Mouse (Mus musculus) stomach, embryonic 15.5 days (tissue): ENCODE measurements around the gene Klc1. TPM values are rescaled to one million over a fixed set of nuclear protein-coding genes. Genes with fewer than 3 reads are reported as not detected.
"Not testable (repeated sequence)": the region's sequence is repeated elsewhere in the genome, so short reads cannot be mapped to it uniquely, and the experiment has no call there.

ENCODE experiments used
- ATAC-seq: fragments of 200-750 bp; cut with Nextera tagmentation; 2 replicates; pipeline ENCODE4 v1.8.0; 2017; ENCODE audit warnings: low read depth, moderate number of reproducible peaks, moderate TSS enrichment; ENCODE audit not compliant: insufficient read depth, low FRiP score
- H3K27ac ChIP-seq: fragments of 300-500 bp; sonication (generic); 2 replicates; pipeline ENCODE4 v1.5.1; 2015; ENCODE audit warnings: mild to moderate bottlenecking, inconsistent platforms
- H3K27me3 ChIP-seq: fragments of 300-500 bp; sonication (generic); replicated peaks from 2 replicates; pipeline ENCODE4 v1.6.1; 2015; ENCODE audit warnings: inconsistent platforms
- H3K36me3 ChIP-seq: fragments of 300-500 bp; sonication (generic); 2 replicates; pipeline ENCODE4 v1.6.1; 2015; ENCODE audit warnings: inconsistent platforms
- H3K4me1 ChIP-seq: fragments of 300-500 bp; sonication (generic); 2 replicates; pipeline ENCODE4 v1.6.1; 2015; ENCODE audit warnings: inconsistent platforms
- H3K4me2 ChIP-seq: fragments of 300-500 bp; sonication (generic); 2 replicates; pipeline ENCODE4 v1.6.1; 2015; ENCODE audit warnings: mild to moderate bottlenecking, inconsistent platforms
- H3K4me3 ChIP-seq: fragments of 300-500 bp; sonication (generic); replicated peaks from 2 replicates; pipeline ENCODE4 v1.5.1; 2015; ENCODE audit warnings: inconsistent platforms
- H3K9ac ChIP-seq: fragments of 300-500 bp; sonication (generic); 2 replicates; pipeline ENCODE4 v1.6.1; 2015; ENCODE audit warnings: inconsistent platforms
- H3K9me3 ChIP-seq: fragments of 300-500 bp; sonication (generic); 2 replicates; pipeline ENCODE4 v1.6.1; 2016; ENCODE audit warnings: inconsistent platforms
- WGBS: fragments of 180-500 bp; shearing (Covaris S2); methylation state at CpG from one replicate; pipeline ENCODE4 v1.1.7; 2015; 5-methylcytosine and 5-hydroxymethylcytosine counted together
- polyA plus RNA-seq: library from polyadenylated mRNA; unstranded; fragments of >200 nt; fragmentation: Nextera tagmentation; extraction: Ambion mirVana; gene quantifications from 2 replicates; pipeline ENCODE4 v1.2.1, GENCODE M21; 2015

The Klc1 gene
- polyA plus RNA-seq, result 97.8 and 113 TPM in 2 replicates

DNA sequence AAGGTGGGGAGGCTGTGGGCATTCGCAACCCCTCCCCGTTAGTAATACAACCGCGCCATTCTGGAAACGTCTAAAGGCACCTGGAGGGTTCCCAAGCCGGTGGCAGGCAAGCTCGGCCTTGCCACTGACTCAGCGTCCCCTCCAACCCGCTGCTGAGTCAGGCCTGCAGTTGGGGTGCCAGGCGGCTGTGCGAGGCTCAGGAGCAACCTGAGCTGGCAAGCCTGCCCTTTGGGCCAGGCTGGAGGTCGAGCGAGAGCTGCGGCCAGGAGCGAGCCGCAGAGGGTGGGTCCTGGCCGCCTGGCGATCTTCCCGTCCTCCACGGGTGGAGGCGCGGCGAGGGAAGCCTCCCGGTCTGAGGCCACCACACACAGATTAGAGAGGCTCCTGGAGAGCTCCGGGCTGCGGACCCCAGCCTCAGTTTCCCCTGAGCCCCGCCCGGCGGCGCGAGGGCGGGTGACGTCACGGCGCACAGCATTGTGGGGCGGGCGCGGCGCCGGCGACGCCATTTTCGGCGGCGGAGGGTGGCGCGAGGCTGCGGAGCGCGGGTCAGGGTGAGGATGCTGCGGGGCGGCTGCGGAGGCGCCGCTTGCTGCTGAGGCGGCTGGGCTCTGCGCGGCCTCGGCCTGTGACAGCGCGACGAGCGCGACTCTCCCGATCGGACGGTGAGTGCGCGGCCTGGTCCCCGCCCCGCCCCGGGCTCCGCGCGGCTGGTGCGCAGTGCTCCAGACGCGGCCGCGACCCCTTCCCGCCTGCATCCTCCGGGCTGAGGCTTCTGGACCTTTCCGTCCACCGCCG, at the start of gene Klc1:
Gene Klc1 (plus strand): TSS at position 469 of the 795 bp plus-strand sequence.
- Histone ChIP-seq H3K27me3 (no peaks in the 10 kb centered on the region), H3K9me3 (no peaks in the 10 kb centered on the region), H3K4me2 (peak within 1 kb of the TSS; percentile 99), H3K36me3 (0 out of 2 replicates have a peak, but pooled peaks cover 4% of the 10 kb centered on the region), H3K4me3 (peak within 1 kb of the TSS; percentile 94), H3K4me1 (peaks cover 26% of the 10 kb centered on the region), H3K27ac (peak within 1 kb of the TSS; percentile 89), H3K9ac (peak within 1 kb of the TSS; percentile 93)
- peak; percentile 61 for ATAC-seq
- under 1% methylated on average over 53 of the region's 85 CpGs for WGBS

- H3K4me1 ChIP-seq, result peaks cover 26% of the 10 kb centered on the region
- H3K27me3 ChIP-seq, result no peaks in the 10 kb centered on the region
- H3K9me3 ChIP-seq, result no peaks in the 10 kb centered on the region
- no peak overlapping the region for H3K4me2 ChIP-seq
- no peak overlapping the region for H3K9ac ChIP-seq
- WGBS, result 90% methylated on average over 10 of the region's 10 CpGs
- H3K4me3 ChIP-seq, result no peak overlapping the region
- ATAC-seq, result no peak
- peaks cover 28% of the 10 kb centered on the region for H3K36me3 ChIP-seq
- H3K27ac ChIP-seq, result no peak overlapping the region
These were observed 48.6 kb upstream of the Klc1 start for GRCm38 (mm10) chr12:111710091-111710490.

DNA sequence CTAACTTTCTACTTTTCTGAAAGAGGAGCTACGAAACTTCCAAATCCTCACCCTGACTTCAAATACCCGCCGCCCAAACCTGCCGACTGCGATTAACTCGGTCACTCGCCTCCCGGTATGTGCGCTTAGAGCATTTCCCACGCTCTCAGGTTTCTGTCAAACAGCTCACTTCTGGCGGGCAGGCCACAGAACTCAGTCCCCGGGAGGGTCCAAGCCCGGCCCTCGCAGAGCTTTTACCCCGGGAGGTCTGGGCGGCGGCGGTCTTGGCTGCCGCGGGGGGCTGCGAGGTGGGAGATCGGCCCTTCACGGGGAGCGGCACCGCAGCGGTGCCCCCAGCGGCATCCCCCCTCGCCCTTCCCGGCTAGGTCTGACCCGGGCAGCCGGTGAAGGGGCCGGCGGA, 46.2 kb upstream of the Klc1 start:
- Histone ChIP-seq H3K27me3 (no peaks in the 10 kb centered on the region), H3K4me1 (peaks cover 20% of the 10 kb centered on the region), H3K9me3 (no peaks in the 10 kb centered on the region), H3K36me3 (peaks cover 32% of the 10 kb centered on the region), H3K27ac (peak overlapping the region; percentile 62), H3K4me3 (peak overlapping the region; percentile 77), H3K9ac (peak overlapping the region; percentile 84), H3K4me2 (peak overlapping the region; percentile 72)
- ATAC-seq, result peak; percentile 47; the same call in 1 of the 2 replicates
- WGBS, result under 1% methylated on average over 33 of the region's 33 CpGs

DNA sequence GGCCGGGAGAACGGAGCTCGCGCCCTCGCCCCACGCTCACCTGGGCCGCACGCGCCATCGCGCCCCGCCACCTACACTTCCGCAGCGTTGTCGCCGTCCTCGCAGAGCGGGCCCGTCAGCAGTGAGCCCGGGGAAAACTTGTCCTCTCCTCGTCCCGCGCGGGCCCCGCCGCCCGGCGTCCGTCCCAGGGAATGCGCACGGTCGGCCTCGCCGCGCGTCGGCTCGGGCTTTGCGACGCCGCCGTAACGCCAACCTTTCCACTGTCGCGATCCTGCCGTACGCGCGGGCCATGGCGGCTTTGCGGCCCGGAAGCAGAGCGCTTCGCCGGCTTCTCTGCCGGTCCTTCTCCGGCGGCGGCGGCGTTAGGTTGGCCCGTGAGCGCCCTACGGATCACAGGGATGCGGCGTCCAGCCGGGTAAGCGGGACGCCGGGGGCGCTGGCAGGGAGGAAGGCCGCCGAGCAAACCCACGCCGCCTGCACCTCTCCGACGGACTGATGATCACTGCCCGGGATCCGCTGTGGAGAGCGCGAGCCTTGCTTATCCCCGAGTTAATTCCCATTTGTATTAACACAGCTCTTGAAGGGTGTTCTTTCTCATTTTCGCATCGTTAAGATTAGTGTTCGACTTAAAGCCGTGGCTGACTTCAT, 45.5 kb upstream of the Klc1 start, which contains the start of the genes Bag5 and Apopt1:
Gene Bag5 (minus strand): TSS at position 254 of the 648 bp plus-strand sequence.
Gene Apopt1 (plus strand): TSS at position 258 of the 648 bp plus-strand sequence.
- H3K27ac ChIP-seq, result peak within 1 kb of the TSS; percentile 62
- H3K4me1 ChIP-seq, result peaks cover 20% of the 10 kb centered on the region
- WGBS, result 0% methylated on average over 81 of the region's 86 CpGs
- peaks cover 28% of the 10 kb centered on the region for H3K36me3 ChIP-seq
- no peaks in the 10 kb centered on the region for H3K27me3 ChIP-seq
- peak within 1 kb of the TSS; percentile 84 for H3K9ac ChIP-seq
- ATAC-seq, result peak; percentile 94
- peak within 1 kb of the TSS; percentile 72 for H3K4me2 ChIP-seq
- H3K9me3 ChIP-seq, result no peaks in the 10 kb centered on the region
- H3K4me3 ChIP-seq, result peak within 1 kb of the TSS; percentile 77

- H3K27me3 ChIP-seq, H3K9ac ChIP-seq, H3K27ac ChIP-seq, H3K9me3 ChIP-seq, ATAC-seq: not testable (repeated sequence)
- peak overlapping the region; percentile 77 for H3K4me3 ChIP-seq
- H3K4me2 ChIP-seq, result peak overlapping the region; percentile 72
- peaks cover 25% of the 10 kb centered on the region for H3K36me3 ChIP-seq
- H3K4me1 ChIP-seq, result peaks cover 20% of the 10 kb centered on the region
- 70% methylated on average over 6 of the region's 6 CpGs for WGBS
These were observed 44.8 kb upstream of the Klc1 start for GRCm38 (mm10) chr12:111713880-111714279.

- H3K4me1 ChIP-seq, result peaks cover 18% of the 10 kb centered on the region
- 96% methylated on average over 7 of the region's 7 CpGs for WGBS
These were observed 42.1 kb upstream of the Klc1 start for GRCm38 (mm10) chr12:111716505-111716904.

GRCm38 (mm10) chr12:111718656-111719055, 40.0 kb upstream of the Klc1 start:
- Histone ChIP-seq H3K9ac (no peak overlapping the region), H3K27ac (no peak overlapping the region), H3K27me3 (no peaks in the 10 kb centered on the region), H3K4me1 (peaks cover 13% of the 10 kb centered on the region), H3K9me3 (no peaks in the 10 kb centered on the region), H3K4me2 (no peak overlapping the region), H3K4me3 (no peak overlapping the region), H3K36me3 (0 out of 2 replicates have a peak, but pooled peaks cover 4% of the 10 kb centered on the region)
- no peak for ATAC-seq
- WGBS, result 63% methylated on average over 8 of the region's 8 CpGs

More at GRCm38 (mm10) chr12:111716505-111716904, 42.1 kb upstream of the Klc1 start:
- ATAC-seq, result no peak
- Histone ChIP-seq H3K9me3 (no peaks in the 10 kb centered on the region), H3K27ac (no peak overlapping the region), H3K4me2 (no peak overlapping the region), H3K4me3 (no peak overlapping the region), H3K9ac (no peak overlapping the region), H3K27me3 (no peaks in the 10 kb centered on the region), H3K36me3 (0 out of 2 replicates have a peak, but pooled peaks cover 4% of the 10 kb centered on the region)

DNA sequence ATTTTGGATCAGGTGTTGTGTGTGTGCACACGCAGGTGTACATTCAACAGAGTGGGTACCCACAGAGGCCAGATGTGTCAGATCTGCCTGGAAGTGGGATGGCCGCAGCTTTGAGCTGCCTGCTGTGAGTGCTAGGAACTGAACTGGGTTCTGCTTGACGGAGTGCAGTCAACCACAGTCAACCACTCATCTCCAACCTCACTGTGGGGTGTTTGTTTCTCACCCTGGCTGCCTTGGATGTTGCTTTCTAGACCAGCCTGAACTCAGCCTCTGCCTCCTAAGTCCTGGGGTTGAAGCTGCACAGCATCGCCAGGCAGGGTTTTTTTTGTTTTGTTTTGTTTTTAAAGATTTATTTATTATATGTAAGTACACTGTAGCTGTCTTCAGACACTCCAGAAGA, 38.4 kb upstream of the Klc1 start:
- ATAC-seq, result no peak

GRCm38 (mm10) chr12:111722654-111723053, 36.0 kb upstream of the Klc1 start:
- H3K9ac ChIP-seq, result no peak overlapping the region
- no peaks in the 10 kb centered on the region for H3K27me3 ChIP-seq
- H3K27ac ChIP-seq, result no peak overlapping the region
- no peak for ATAC-seq
- no peak overlapping the region for H3K4me3 ChIP-seq
- no peaks in the 10 kb centered on the region for H3K9me3 ChIP-seq
- no peak overlapping the region for H3K4me2 ChIP-seq
- no peaks in the 10 kb centered on the region for H3K4me1 ChIP-seq
- no peaks in the 10 kb centered on the region for H3K36me3 ChIP-seq
- WGBS, result 74% methylated on average over 9 of the region's 9 CpGs

More for the DNA sequence above, 38.4 kb upstream of the Klc1 start:
- no peaks in the 10 kb centered on the region for H3K4me1 ChIP-seq
- no peaks in the 10 kb centered on the region for H3K9me3 ChIP-seq
- 0 out of 2 replicates have a peak, but pooled peaks cover 4% of the 10 kb centered on the region for H3K36me3 ChIP-seq
- H3K27ac ChIP-seq, result no peak overlapping the region
- H3K4me3 ChIP-seq, result no peak overlapping the region
- H3K9ac ChIP-seq, result no peak overlapping the region
- WGBS, result 85% methylated on average over 4 of the region's 4 CpGs
- H3K27me3 ChIP-seq, result no peaks in the 10 kb centered on the region
- no peak overlapping the region for H3K4me2 ChIP-seq

DNA sequence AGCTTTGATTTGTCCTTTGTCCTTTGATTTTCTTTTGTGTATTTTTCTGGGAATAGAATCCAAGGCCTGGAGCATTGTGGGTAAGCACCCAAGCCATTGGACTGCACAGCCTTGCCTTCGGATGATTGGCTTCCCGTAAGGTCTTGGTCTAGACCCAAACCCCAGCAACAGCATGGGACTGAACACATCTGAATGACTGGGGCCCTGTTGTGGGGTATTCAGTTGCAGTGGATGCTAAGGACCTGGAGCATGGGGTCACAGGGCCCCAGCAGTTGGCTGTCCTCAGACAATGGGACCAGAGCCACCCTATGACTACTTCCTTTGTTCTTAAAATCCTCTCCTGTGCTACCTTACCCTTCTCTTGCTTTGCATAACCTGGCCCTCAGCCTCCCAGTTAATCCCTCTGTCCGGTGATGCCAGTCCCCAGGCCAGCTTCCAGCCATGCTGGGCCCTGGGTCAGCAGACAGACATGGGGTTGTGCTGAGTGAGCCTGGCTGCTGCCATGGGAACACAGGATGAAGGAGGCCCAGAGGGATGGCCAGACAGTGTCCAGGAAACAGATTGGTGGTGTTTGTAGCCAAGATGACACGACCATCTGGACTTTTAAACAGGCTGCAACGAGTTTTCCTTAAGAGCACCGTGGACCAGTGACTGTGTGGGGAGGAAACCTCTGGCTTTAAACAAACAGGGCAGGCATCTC, 33.9 kb upstream of the Klc1 start:
- peak; percentile 59 for ATAC-seq
- no peaks in the 10 kb centered on the region for H3K4me1 ChIP-seq

DNA sequence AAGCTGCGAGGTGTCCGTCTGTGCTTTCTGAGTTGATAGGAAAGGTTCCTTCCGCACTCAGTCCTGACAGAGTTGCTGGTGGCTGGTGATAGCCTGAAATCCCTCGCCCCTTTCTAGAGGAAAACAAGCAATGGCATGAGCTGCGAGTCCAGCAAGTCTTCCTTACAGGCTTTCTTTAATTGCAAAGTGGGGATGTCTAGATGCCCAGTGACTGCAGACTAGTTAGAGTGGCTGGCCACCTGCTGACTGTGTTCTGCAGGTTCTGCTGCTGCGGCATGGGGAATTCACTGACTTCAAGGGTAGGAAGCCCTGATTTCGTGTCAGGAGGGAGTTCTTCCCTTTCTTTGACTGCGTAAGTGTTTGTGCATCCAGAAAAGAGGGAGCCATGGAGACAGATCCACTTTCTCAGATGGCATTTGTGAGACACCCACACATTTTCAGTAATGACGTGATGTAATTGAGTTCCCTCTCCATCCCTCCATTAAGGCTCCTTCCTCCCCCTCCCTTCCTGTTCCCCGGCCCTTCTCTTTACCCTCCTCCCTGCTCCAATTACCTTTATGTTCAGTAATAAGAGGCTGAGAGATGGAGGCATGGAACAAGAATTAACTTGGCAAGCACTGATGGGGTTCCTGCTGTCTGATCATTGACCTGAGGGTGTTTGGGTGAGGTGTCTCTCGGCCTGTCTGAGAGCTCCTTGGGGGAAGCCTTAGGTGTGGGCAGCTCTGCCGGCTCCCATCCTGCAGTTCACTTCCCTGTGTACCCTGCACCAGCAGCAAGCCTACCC, 33.1 kb upstream of the Klc1 start:
- WGBS, result 74% methylated on average over 12 of the region's 12 CpGs
- H3K27me3 ChIP-seq, result no peaks in the 10 kb centered on the region
- H3K4me3 ChIP-seq, result no peak overlapping the region
- peak; percentile 15; the same call in 1 of the 2 replicates for ATAC-seq
- H3K4me1 ChIP-seq, result no peaks in the 10 kb centered on the region
- no peaks in the 10 kb centered on the region for H3K9me3 ChIP-seq
- H3K9ac ChIP-seq, result no peak overlapping the region
- no peak overlapping the region for H3K4me2 ChIP-seq
- H3K36me3 ChIP-seq, result peaks cover 3% of the 10 kb centered on the region; the same call in 1 of the 2 replicates
- no peak overlapping the region for H3K27ac ChIP-seq

More for the DNA sequence above, 33.9 kb upstream of the Klc1 start:
- Histone ChIP-seq H3K4me2 (no peak overlapping the region), H3K9ac (no peak overlapping the region), H3K27me3 (no peaks in the 10 kb centered on the region), H3K36me3 (peaks cover under 1% of the 10 kb centered on the region; the same call in 1 of the 2 replicates), H3K4me3 (no peak overlapping the region), H3K9me3 (no peaks in the 10 kb centered on the region), H3K27ac (no peak overlapping the region)
- 64% methylated on average over 6 of the region's 6 CpGs for WGBS
